In the genomic region with DNA sequence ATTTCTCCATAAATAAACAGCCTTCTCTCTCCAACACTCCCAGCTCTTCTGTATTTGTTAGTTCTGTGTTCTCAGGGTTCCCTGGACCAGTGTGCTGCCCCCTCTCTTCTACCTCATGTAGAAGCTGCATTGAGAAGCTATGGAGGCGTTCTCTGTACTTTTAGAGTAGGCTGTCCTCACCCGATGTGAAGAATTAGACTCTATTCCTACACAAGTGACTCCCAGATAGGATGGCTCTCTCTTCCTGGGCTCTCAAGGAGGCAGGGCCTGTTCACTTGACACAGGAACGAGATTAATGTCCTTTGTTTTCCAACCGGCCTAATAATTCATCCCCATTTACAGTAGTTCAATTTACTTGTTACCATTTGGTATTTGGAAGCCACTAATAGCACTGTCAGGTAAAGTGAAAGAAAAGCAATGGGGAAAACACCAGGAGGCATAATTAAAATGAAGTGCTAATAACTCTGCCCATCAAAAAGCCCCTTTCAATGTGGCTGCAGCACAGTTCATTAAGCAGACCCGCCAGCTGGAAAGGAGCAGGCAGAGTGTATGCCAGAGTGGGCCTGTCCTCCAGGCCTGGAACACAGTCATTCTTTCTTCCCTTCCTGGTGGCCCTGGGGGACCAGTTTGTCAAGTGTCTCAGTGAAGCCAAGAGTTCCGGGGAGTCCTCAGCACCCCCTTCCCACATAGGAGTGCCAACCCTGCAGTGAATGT, we compare ENCODE assay signal across 9 mouse cellular contexts.
DNase-seq lines count a peak whose midpoint lies in the region; ATAC-seq lines count a peak whose summit lies in the region.
"Had no signal": no experiment of that assay in that cellular context is flagged by ENCODE, and none has a peak within 500 bp of the region (broad histone marks: within the 10 kb centered on the region; RNA-seq: fewer than 3 reads in every experiment).

No protein-coding gene starts in this region.

- no peak overlapping the region for H3K9ac ChIP-seq in kidney, embryonic 16.5 days (replicated peaks; ENCODE audit: low read length)

- DNase-seq in kidney, adult 18-20 months, result no peak
- DNase-seq in cerebellum, postnatal 10 days, result peak; percentile 82 to 87
- DNase-seq in heart, adult 8-10 months (ENCODE audit: low spot score), result peak; percentile 14
- peak; percentile 9 for DNase-seq in left cerebral cortex, adult 11 months (ENCODE audit: low spot score)
- DNase-seq in thymus, adult 18-20 months, result no peak
- no peak for DNase-seq in thymus, postnatal 36 days

- H3K4me2 ChIP-seq in kidney, embryonic 16.5 days (replicated peaks; ENCODE audit: low read depth, low read length), result no peak overlapping the region

- no peaks in the 10 kb centered on the region for H3K27me3 ChIP-seq in kidney, embryonic 16.5 days (ENCODE audit: insufficient read depth, low read length)

- H3K9me3 ChIP-seq in kidney, embryonic 16.5 days (ENCODE audit: low read length), result no peaks in the 10 kb centered on the region

- 31% methylated on average over 6 of the region's 6 CpGs for WGBS in kidney, embryonic 16.5 days

- H3K4me1 ChIP-seq in kidney, embryonic 16.5 days (ENCODE audit: insufficient read depth, low read length), result peaks cover 9% of the 10 kb centered on the region; the same call in 1 of the 2 replicates

- no peak overlapping the region for H3K4me3 ChIP-seq in kidney, embryonic 16.5 days (ENCODE audit: low read length)

- no peak overlapping the region for H3K27ac ChIP-seq in kidney, embryonic 16.5 days (ENCODE audit: low read length)
- H3K27ac ChIP-seq: macrophage had no signal

- no peaks in the 10 kb centered on the region for H3K36me3 ChIP-seq in kidney, embryonic 16.5 days (ENCODE audit: insufficient read depth, low read length)

- peak; percentile 78 for ATAC-seq in kidney, embryonic 16.5 days (ENCODE audit: low FRiP score, low TSS enrichment)
- no peak for ATAC-seq in CD4-positive, CD25-positive, alpha-beta regulatory T cell, adult 4 months

Comparison
In these comparisons a context has a peak if more than half of its experiments do, and no peak if none do; other contexts are left out.
1. DNase-seq: peak in cerebellum, postnatal 10 days (2 of 2), heart, adult 8-10 months (single experiment) and left cerebral cortex, adult 11 months (single experiment); none in kidney, adult 18-20 months (single experiment), thymus, adult 18-20 months (0 of 2) and thymus, postnatal 36 days (0 of 2).